Mouse (Mus musculus) heart, embryonic 14.5 days (tissue): ENCODE results near the gene Ciao2b. TPM values are rescaled to one million over a fixed set of nuclear protein-coding genes. Genes with fewer than 3 reads are reported as not detected.
"Not testable (repeated sequence)": the region's sequence is repeated elsewhere in the genome, so short reads cannot be mapped to it uniquely, and the experiment has no call there.

Source experiments
- ATAC-seq: fragments of 200-750 bp; cut with Nextera tagmentation; 2 replicates; pipeline ENCODE4 v1.8.0; 2017; ENCODE audit warnings: low read depth, moderate TSS enrichment; ENCODE audit not compliant: insufficient number of reproducible peaks, insufficient read depth, low FRiP score
- H3K27ac ChIP-seq, 2 experiments: fragments of 200-500 bp in 1 of 2; fragments of 300-500 bp in 1 of 2; sonication (generic) in 1 of 2; replicated peaks in 1 of 2; 2 replicates each; pipeline ENCODE4 v1.5.1; 2012 to 2014; ENCODE audit warnings: low read depth in 2 of 2, low read length in 2 of 2, control low read depth in 1 of 2, mild to moderate bottlenecking in 1 of 2, mixed read lengths in 1 of 2; ENCODE audit not compliant: control insufficient read depth in 1 of 2, insufficient read depth in 1 of 2
- H3K27me3 ChIP-seq: fragments of 300-500 bp; sonication (generic); 2 replicates; pipeline ENCODE4 v1.6.1; 2014; ENCODE audit warnings: mild to moderate bottlenecking, low read length, control low read depth; ENCODE audit not compliant: control insufficient read depth, insufficient read depth
- H3K36me3 ChIP-seq: fragments of 300-500 bp; sonication (generic); 2 replicates; pipeline ENCODE4 v1.6.1; 2014; ENCODE audit warnings: mild to moderate bottlenecking, control low read depth, low read length, mixed read lengths; ENCODE audit not compliant: control insufficient read depth, insufficient read depth
- H3K4me1 ChIP-seq, 2 experiments: fragments of 200-500 bp in 1 of 2; fragments of 300-500 bp in 1 of 2; sonication (generic) in 1 of 2; 2 replicates each; pipeline ENCODE4 v1.6.1; 2012 to 2014; ENCODE audit warnings: low read length in 2 of 2, control low read depth in 1 of 2, mixed read lengths in 1 of 2; ENCODE audit not compliant: control insufficient read depth in 2 of 2, insufficient read depth in 2 of 2
- H3K4me2 ChIP-seq: fragments of 300-500 bp; sonication (generic); 2 replicates; pipeline ENCODE4 v1.6.1; 2014; ENCODE audit warnings: mild to moderate bottlenecking, low read length
- H3K4me3 ChIP-seq, 2 experiments: fragments of 200-500 bp in 1 of 2; fragments of 300-500 bp in 1 of 2; sonication (generic) in 1 of 2; 2 replicates each; pipeline ENCODE4 v1.5.1; 2012 to 2014; ENCODE audit warnings: low read length in 2 of 2, mild to moderate bottlenecking in 2 of 2, control low read depth in 1 of 2, low read depth in 1 of 2, moderate library complexity in 1 of 2; ENCODE audit not compliant: control insufficient read depth in 1 of 2, insufficient read depth in 1 of 2
- H3K9ac ChIP-seq: fragments of 300-500 bp; sonication (generic); 2 replicates; pipeline ENCODE4 v1.6.1; 2014; ENCODE audit warnings: mild to moderate bottlenecking, low read length
- H3K9me3 ChIP-seq: fragments of 300-500 bp; sonication (generic); 2 replicates; pipeline ENCODE4 v1.6.1; 2016; ENCODE audit warnings: low read length, control low read depth; ENCODE audit not compliant: control insufficient read depth
- WGBS: fragments of 180-500 bp; shearing (Covaris S2); extraction: QIAGEN DNeasy Blood & Tissue Kit; methylation state at CpG from one replicate; pipeline ENCODE4 v1.1.7; 2014; 5-methylcytosine and 5-hydroxymethylcytosine counted together
- polyA plus RNA-seq: library from polyadenylated mRNA; unstranded; fragments of >200 nt; fragmentation: Nextera tagmentation; extraction: Ambion mirVana; gene quantifications from 2 replicates; pipeline ENCODE4 v1.2.1, GENCODE M21; 2014

Ciao2b gene
- polyA plus RNA-seq, result 198 and 201 TPM in 2 replicates

GRCm38 (mm10) chr8:104641426-104642323 lies at the start of gene Ciao2b:
Ciao2b (minus strand) TSS chr8:104641965.
- peak within 1 kb of the TSS; percentile 74 to 91 for H3K27ac ChIP-seq
- H3K36me3 ChIP-seq, result peaks cover 35% of the 10 kb centered on the region
- peak within 1 kb of the TSS; percentile 86 for H3K4me2 ChIP-seq
- peak within 1 kb of the TSS; percentile 87 to 94 for H3K4me3 ChIP-seq
- H3K9me3 ChIP-seq, result no peaks in the 10 kb centered on the region
- H3K27me3 ChIP-seq, result no peaks in the 10 kb centered on the region
- H3K4me1 ChIP-seq, result peaks cover 8 to 11% of the 10 kb centered on the region in 2 experiments
- ATAC-seq, result peak; percentile 85
- peak within 1 kb of the TSS; percentile 89 for H3K9ac ChIP-seq
- WGBS, result under 1% methylated on average over 66 of the region's 66 CpGs

- Histone ChIP-seq H3K9me3 (no peaks in the 10 kb centered on the region), H3K36me3 (no peaks in the 10 kb centered on the region), H3K4me1 (no peaks in the 10 kb centered on the region), H3K4me3 (no peak overlapping the region), H3K27me3 (no peaks in the 10 kb centered on the region), H3K4me2 (no peak overlapping the region), H3K9ac (no peak overlapping the region), H3K27ac (no peak overlapping the region)
- 38% methylated on average over 4 of the region's 4 CpGs for WGBS
- ATAC-seq, result no peak
Measured at GRCm38 (mm10) chr8:104688433-104688832, 46.7 kb upstream of the Ciao2b start.

DNA sequence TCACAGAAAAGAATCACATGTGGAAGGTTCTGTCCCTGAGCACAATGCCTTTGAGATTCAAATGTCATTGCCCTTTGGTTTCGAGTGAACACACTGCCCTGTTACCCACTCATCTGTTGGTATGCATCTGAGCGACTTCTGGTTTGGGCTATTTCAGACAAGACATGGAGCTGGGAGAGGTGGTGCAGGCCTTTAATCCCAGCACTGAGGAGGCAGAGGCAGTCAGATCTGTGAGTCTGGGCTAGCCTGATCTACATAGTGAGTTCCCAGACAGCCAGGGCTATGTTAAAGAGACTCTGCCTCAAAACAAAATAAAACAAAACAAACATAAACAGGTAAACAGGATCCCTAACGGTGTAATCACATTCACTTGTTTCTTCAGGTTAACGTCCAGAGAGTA lies 13.8 kb upstream of the Ciao2b start:
- WGBS, result 71% methylated on average over 4 of the region's 4 CpGs
- H3K36me3 ChIP-seq, result no peaks in the 10 kb centered on the region

GRCm38 (mm10) chr8:104654984-104655383 lies 13.2 kb upstream of the Ciao2b start:
- no peaks in the 10 kb centered on the region for H3K36me3 ChIP-seq
- no peak for ATAC-seq
- 3% methylated on average over 3 of the region's 3 CpGs for WGBS

More for the DNA sequence above, 13.8 kb upstream of the Ciao2b start:
- Histone ChIP-seq H3K9ac (no peak overlapping the region), H3K27ac (no peak overlapping the region), H3K4me2 (no peak overlapping the region), H3K4me3 (no peak overlapping the region), H3K27me3 (no peaks in the 10 kb centered on the region), H3K4me1 (no peaks in the 10 kb centered on the region), H3K9me3 (no peaks in the 10 kb centered on the region)
- no peak for ATAC-seq

GRCm38 (mm10) chr8:104644187-104644586 lies 2.4 kb upstream of the Ciao2b start:
- not testable (repeated sequence) for H3K4me3 ChIP-seq, H3K27me3 ChIP-seq, H3K27ac ChIP-seq, H3K4me2 ChIP-seq, ATAC-seq, H3K9me3 ChIP-seq, H3K9ac ChIP-seq
- H3K4me1 ChIP-seq, result peaks cover 8 to 11% of the 10 kb centered on the region in 2 experiments
- H3K36me3 ChIP-seq, result peaks cover 12% of the 10 kb centered on the region
- 53% methylated on average over 3 of the region's 3 CpGs for WGBS

More at GRCm38 (mm10) chr8:104654984-104655383, 13.2 kb upstream of the Ciao2b start:
- Histone ChIP-seq H3K9me3 (no peaks in the 10 kb centered on the region), H3K4me3 (no peak overlapping the region), H3K9ac (no peak overlapping the region), H3K27ac (no peak overlapping the region), H3K4me1 (no peaks in the 10 kb centered on the region), H3K4me2 (no peak overlapping the region), H3K27me3 (no peaks in the 10 kb centered on the region)

- WGBS, result 74% methylated on average over 6 of the region's 6 CpGs
- Histone ChIP-seq H3K4me2 (peak overlapping the region; percentile 86), H3K27me3 (no peaks in the 10 kb centered on the region), H3K9me3 (no peaks in the 10 kb centered on the region), H3K9ac (peak overlapping the region; percentile 89), H3K4me3 (peak overlapping the region; percentile 87 to 94), H3K4me1 (peaks cover 8 to 11% of the 10 kb centered on the region in 2 experiments), H3K27ac (peak overlapping the region; percentile 74 to 91; a peak in 3 of 4 replicates), H3K36me3 (peaks cover 31% of the 10 kb centered on the region)
- ATAC-seq, result no peak
Measured at GRCm38 (mm10) chr8:104642324-104642654, 524 bp upstream of the Ciao2b start.

DNA sequence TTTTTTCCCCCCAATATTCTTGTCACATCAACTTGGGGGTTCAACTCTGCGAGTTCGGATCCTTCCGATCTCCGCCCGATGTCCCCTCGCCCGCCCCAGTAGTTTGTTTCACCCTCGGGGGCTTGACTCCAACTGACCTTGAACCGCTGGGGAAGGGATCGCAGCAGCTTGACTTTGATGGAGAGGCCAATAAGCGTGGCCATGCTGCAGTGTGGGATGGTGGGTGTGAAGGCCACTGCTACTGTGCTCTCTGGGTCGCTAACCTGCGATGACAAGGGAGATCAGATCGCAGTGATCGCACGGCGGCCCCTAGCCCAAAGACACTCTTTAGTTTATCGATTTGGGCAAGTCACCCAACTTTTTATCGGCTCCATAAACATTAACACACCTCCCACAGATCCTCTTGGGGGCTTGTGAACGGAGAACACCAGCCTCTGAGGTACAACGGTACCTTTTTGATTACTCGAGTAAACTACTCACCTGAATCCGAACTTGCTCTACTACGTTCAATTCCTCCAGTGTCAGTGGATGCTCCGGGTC lies 864 bp downstream of the Ciao2b start:
- peak overlapping the region; percentile 51 to 74 for H3K27ac ChIP-seq
- H3K4me1 ChIP-seq, result peaks cover 8 to 11% of the 10 kb centered on the region in 2 experiments
- H3K4me3 ChIP-seq, result peak overlapping the region; percentile 87 to 94
- peak overlapping the region; percentile 89 for H3K9ac ChIP-seq
- no peaks in the 10 kb centered on the region for H3K27me3 ChIP-seq
- peaks cover 40% of the 10 kb centered on the region for H3K36me3 ChIP-seq
- 8% methylated on average over 25 of the region's 25 CpGs for WGBS
- H3K4me2 ChIP-seq, result peak overlapping the region; percentile 86
- no peak for ATAC-seq
- H3K9me3 ChIP-seq, result no peaks in the 10 kb centered on the region
